Mouse (Mus musculus): ENCODE data around the gene Scgb1b3. TPM values are rescaled to one million over a fixed set of nuclear protein-coding genes. Genes with fewer than 3 reads are reported as not detected.

Gene Scgb1b3
- not detected in 2 replicates for polyA plus RNA-seq (2015; fragmentation: Nextera tagmentation; extraction: Ambion mirVana)

DNA sequence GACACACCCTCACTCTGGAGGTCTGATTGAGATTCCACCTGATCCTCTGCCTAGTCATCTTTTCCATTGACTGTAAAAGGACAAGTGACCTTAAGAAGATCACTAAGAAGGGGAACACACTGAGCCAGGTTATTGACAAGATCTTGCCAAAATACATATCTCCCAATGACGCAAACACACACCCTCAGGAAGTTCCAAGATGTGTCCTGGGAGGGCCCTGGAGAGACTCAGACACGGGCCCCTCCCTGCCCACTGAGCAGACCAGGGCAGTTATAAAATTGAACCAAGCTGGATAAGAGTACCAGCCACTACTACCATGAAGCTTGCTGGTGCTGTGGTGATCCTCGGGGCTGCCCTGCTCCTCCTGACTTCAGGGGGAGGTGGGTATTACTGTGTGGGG lies at the start of gene Scgb1b3:
Scgb1b3 (plus strand) TSS at position 301 of the 400 bp plus-strand sequence.
- WGBS: 86% methylated on average over 3 of the region's 3 CpGs
- Histone ChIP-seq H3K27ac (ENCODE audit: low read length) (no peak within 1 kb of the TSS), H3K4me3 (ENCODE audit: low read length) (no peak within 1 kb of the TSS), H3K9me3 (ENCODE audit: control insufficient read depth, low read length) (0 out of 2 replicates have a peak, but pooled peaks cover 4% of the 10 kb centered on the region), H3K4me1 (ENCODE audit: control insufficient read depth, insufficient read depth, low read length) (no peaks in the 10 kb centered on the region), H3K27me3 (replicated peaks; ENCODE audit: control insufficient read depth, insufficient read depth, low read length) (no peaks in the 10 kb centered on the region), H3K4me2 (ENCODE audit: low read depth, low read length) (no peak within 1 kb of the TSS), H3K36me3 (ENCODE audit: control insufficient read depth, insufficient read depth, low read length) (no peaks in the 10 kb centered on the region), H3K9ac (ENCODE audit: low read depth, low read length) (no peak within 1 kb of the TSS)
- ATAC-seq: no peak

DNA sequence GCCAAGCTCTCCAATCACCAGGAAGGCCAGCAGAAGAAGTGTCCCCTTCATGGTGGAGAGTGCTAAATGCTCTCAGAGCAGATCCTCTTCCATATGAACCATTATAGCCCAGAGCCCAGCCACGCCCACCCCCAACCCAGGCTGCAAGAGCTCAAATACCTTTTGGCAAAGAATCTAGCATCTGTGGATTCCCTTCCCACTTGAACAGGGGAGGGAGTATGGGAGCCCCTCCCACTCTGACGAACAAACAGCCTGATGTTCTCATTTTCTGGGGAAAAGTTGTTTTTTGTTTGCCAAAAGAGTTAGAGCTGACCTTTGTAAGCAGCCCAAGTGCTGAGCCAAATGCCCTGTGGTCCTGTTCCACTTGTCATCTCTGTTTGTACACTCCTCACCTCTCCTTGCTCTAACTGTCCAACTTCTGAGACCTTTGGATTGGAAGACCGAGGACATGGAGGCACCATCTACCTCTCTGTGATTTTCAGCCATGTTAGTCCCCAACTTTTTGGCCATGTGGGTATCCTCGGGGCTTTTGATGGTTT lies 13.3 kb upstream of the Scgb1b3 start, which contains the start of gene Scgb2b3:
Scgb2b3 (minus strand) TSS at position 51 of the 539 bp plus-strand sequence.
- Histone ChIP-seq H3K27ac (ENCODE audit: low read length) (no peak within 1 kb of the TSS), H3K4me2 (ENCODE audit: low read depth, low read length) (no peak within 1 kb of the TSS), H3K9ac (ENCODE audit: low read depth, low read length) (no peak within 1 kb of the TSS), H3K9me3 (ENCODE audit: control insufficient read depth, low read length) (no peaks in the 10 kb centered on the region), H3K4me1 (ENCODE audit: control insufficient read depth, insufficient read depth, low read length) (no peaks in the 10 kb centered on the region), H3K27me3 (replicated peaks; ENCODE audit: control insufficient read depth, insufficient read depth, low read length) (no peaks in the 10 kb centered on the region), H3K36me3 (ENCODE audit: control insufficient read depth, insufficient read depth, low read length) (no peaks in the 10 kb centered on the region), H3K4me3 (ENCODE audit: low read length) (no peak within 1 kb of the TSS)
- WGBS: 66% methylated on average over 4 of the region's 4 CpGs
- ATAC-seq: no peak

Other genes starting within 250 kb of the Scgb1b3 start
- gene Scn1b, start 248.6 kb upstream of the Scgb1b3 start, polyA plus RNA-seq (2015; fragmentation: Nextera tagmentation; extraction: Ambion mirVana): 0.16 and 1.0 TPM in 2 replicates
- gene Gramd1a, start 219.7 kb upstream of the Scgb1b3 start, polyA plus RNA-seq (2015; fragmentation: Nextera tagmentation; extraction: Ambion mirVana): 38.5 and 39.7 TPM in 2 replicates
- gene Scgb2b2, start 85.1 kb upstream of the Scgb1b3 start, polyA plus RNA-seq (2015; fragmentation: Nextera tagmentation; extraction: Ambion mirVana): not detected in 2 replicates
- gene Scgb1b2, start 83.8 kb upstream of the Scgb1b3 start, polyA plus RNA-seq (2015; fragmentation: Nextera tagmentation; extraction: Ambion mirVana): not detected in 2 replicates
- gene Scgb2b3, start 13.5 kb upstream of the Scgb1b3 start, polyA plus RNA-seq (2015; fragmentation: Nextera tagmentation; extraction: Ambion mirVana): not detected in 2 replicates